Mouse (Mus musculus) ES-Bruce4 (cell line): ENCODE results near the gene 5330417C22Rik.
A peak's percentile ranks its signal among the peaks of the same experiment; 100 is the strongest.

ENCODE experiments used
- CTCF ChIP-seq: IDR thresholded peaks from one replicate; pipeline ENCODE4 v1.8.1; 2011; ENCODE audit warnings: low read depth, low read length
- POLR2A ChIP-seq: IDR thresholded peaks from one replicate; pipeline ENCODE4 v1.8.1; 2011; ENCODE audit warnings: low read length; ENCODE audit not compliant: insufficient read depth

- TF ChIP-seq CTCF (peak; percentile 65), POLR2A (peak; percentile 100)
These were observed 18.4 kb upstream of the 5330417C22Rik start for GRCm38 (mm10) chr3:108554587-108555312.
